Mouse (Mus musculus) hindbrain, embryonic 11.5 days (tissue): Measurements from ENCODE around the gene A530032D15Rik. TPM values are rescaled to one million over a fixed set of nuclear protein-coding genes. Genes with fewer than 3 reads are reported as not detected.

ENCODE experiments used
- polyA plus RNA-seq: library from polyadenylated mRNA; unstranded; fragments of >200 nt; fragmentation: Nextera tagmentation; extraction: Ambion mirVana; gene quantifications from 2 replicates; pipeline ENCODE4 v1.2.1, GENCODE M21; 2014

The A530032D15Rik gene
- polyA plus RNA-seq, 1 experiment from 2014 or later, result not detected

Other genes starting within 250 kb of the A530032D15Rik start
- gene Slc16a14, start 174.7 kb downstream of the A530032D15Rik start, polyA plus RNA-seq, result 1.8 and 2.9 TPM in 2 replicates
- gene Gm10553, start 9.7 kb downstream of the A530032D15Rik start, polyA plus RNA-seq, result not detected in 2 replicates
- gene C130026I21Rik, start 160.7 kb upstream of the A530032D15Rik start, polyA plus RNA-seq, result not detected in 2 replicates